Mouse (Mus musculus) MEL (cell line): ENCODE results near the gene Poln. TPM values are rescaled to one million over a fixed set of nuclear protein-coding genes. Genes with fewer than 3 reads are reported as not detected.

Source experiments
- DNase-seq: peaks from one replicate; pipeline ENCODE4 v3.0.0; 2011; ENCODE audit warnings: low read depth, low spot score
- H3K27ac ChIP-seq: 2 replicates; pipeline ENCODE4 v1.5.1; 2012; ENCODE audit warnings: low read depth, mild to moderate bottlenecking, control low read depth, low read length, moderate library complexity; ENCODE audit not compliant: control insufficient read depth
- H3K27me3 ChIP-seq, 2 experiments: fragments of 150-350 bp in 1 of 2; sonication (generic) in 1 of 2; 2 replicates each; pipeline ENCODE4 v1.6.1; 2012; ENCODE audit warnings: low read length in 2 of 2, mild to moderate bottlenecking in 2 of 2, improper control_type of control experiment in 1 of 2, moderate library complexity in 1 of 2; ENCODE audit not compliant: insufficient read depth in 2 of 2, control insufficient read depth in 1 of 2
- H3K36me3 ChIP-seq, 2 experiments: 2 replicates each; pipeline ENCODE4 v1.6.1; 2012 to 2014; ENCODE audit warnings: low read length in 2 of 2, improper control_type of control experiment in 1 of 2, inconsistent platforms in 1 of 2, mild to moderate bottlenecking in 1 of 2; ENCODE audit not compliant: insufficient read depth in 2 of 2, control insufficient read depth in 1 of 2
- H3K4me1 ChIP-seq, 2 experiments: fragments of 150-350 bp in 1 of 2; sonication (generic) in 1 of 2; 2 replicates each; pipeline ENCODE4 v1.6.1; 2012; ENCODE audit warnings: low read length in 2 of 2, improper control_type of control experiment in 1 of 2, mild to moderate bottlenecking in 1 of 2; ENCODE audit not compliant: insufficient read depth in 2 of 2, control insufficient read depth in 1 of 2
- H3K4me3 ChIP-seq, 2 experiments: fragments of 150-350 bp in 1 of 2; sonication (generic) in 1 of 2; 2 replicates each; pipeline ENCODE4 v1.5.1; 2012; ENCODE audit warnings: low read depth in 2 of 2, low read length in 2 of 2, mild to moderate bottlenecking in 2 of 2, moderate library complexity in 2 of 2, control low read depth in 1 of 2, improper control_type of control experiment in 1 of 2; ENCODE audit not compliant: control insufficient read depth in 1 of 2, insufficient read depth in 1 of 2
- H3K79me2 ChIP-seq: 2 replicates; pipeline ENCODE4 v1.6.1; 2012; ENCODE audit warnings: mild to moderate bottlenecking, low read length, moderate library complexity; ENCODE audit not compliant: control insufficient read depth, poor library complexity, insufficient read depth
- H3K9ac ChIP-seq: 2 replicates; pipeline ENCODE4 v1.6.1; 2012; ENCODE audit warnings: low read depth, mild to moderate bottlenecking, control low read depth, low read length, moderate library complexity; ENCODE audit not compliant: control insufficient read depth, poor library complexity, severe bottlenecking
- H3K9me3 ChIP-seq: fragments of 150-350 bp; sonication (generic); replicated peaks from 2 replicates; pipeline ENCODE4 v1.6.1; 2012; ENCODE audit warnings: mild to moderate bottlenecking, low read length, improper control_type of control experiment, moderate library complexity; ENCODE audit not compliant: insufficient read depth
- CHD1 ChIP-seq: IDR thresholded peaks from 2 replicates; pipeline ENCODE4 v1.6.1; 2012; ENCODE audit warnings: low read depth, mild to moderate bottlenecking, inconsistent platforms, low read length, improper control_type of control experiment
- GATA1 ChIP-seq: IDR thresholded peaks from 2 replicates; pipeline ENCODE4 v1.6.1; 2011; ENCODE audit warnings: low read depth, low read length, improper control_type of control experiment
- POLR2A ChIP-seq, 2 experiments: IDR thresholded peaks; 2 replicates each; pipeline ENCODE4 v1.6.1; 2011 to 2012; ENCODE audit warnings: low read length in 2 of 2, mild to moderate bottlenecking in 2 of 2, control low read depth in 1 of 2, improper control_type of control experiment in 1 of 2, low read depth in 1 of 2, moderate library complexity in 1 of 2; ENCODE audit not compliant: control insufficient read depth in 1 of 2, insufficient read depth in 1 of 2, poor library complexity in 1 of 2
- TBP ChIP-seq: IDR thresholded peaks from 2 replicates; pipeline ENCODE4 v1.8.0; 2011; ENCODE audit warnings: low read depth, low read length, improper control_type of control experiment
- USF2 ChIP-seq, 2 experiments: IDR thresholded peaks; 2 replicates each; pipeline ENCODE4 v1.6.1; 2011 to 2012; ENCODE audit warnings: improper control_type of control experiment in 2 of 2, low read length in 2 of 2, borderline replicate concordance in 1 of 2, inconsistent platforms in 1 of 2, low read depth in 1 of 2, mild to moderate bottlenecking in 1 of 2; ENCODE audit not compliant: insufficient read depth in 1 of 2
- polyA plus RNA-seq, 2 experiments: library from polyadenylated mRNA; stranded (reverse) in 1 of 2; unstranded in 1 of 2; fragments of >175 nt in 1 of 2; fragments of >200 nt in 1 of 2; gene quantifications; 2 replicates each; pipeline versions ENCODE4 v1.2.1 to v1.2.4; 2012; ENCODE audit warnings: low replicate concordance in 2 of 2, low read depth in 1 of 2; ENCODE audit not compliant: insufficient read length in 2 of 2, insufficient read depth in 1 of 2, missing spikeins in 1 of 2
- total RNA-seq: library from RNA; depleted of rRNA; stranded (reverse); fragments of 300-350 nt; gene quantifications from 2 replicates; pipeline ENCODE4 v1.2.3, GENCODE M21; 2012

Gene Poln
- total and polyA plus RNA-seq, 3 experiments = 0.50 to 1.0 TPM; not detected in 1

DNA sequence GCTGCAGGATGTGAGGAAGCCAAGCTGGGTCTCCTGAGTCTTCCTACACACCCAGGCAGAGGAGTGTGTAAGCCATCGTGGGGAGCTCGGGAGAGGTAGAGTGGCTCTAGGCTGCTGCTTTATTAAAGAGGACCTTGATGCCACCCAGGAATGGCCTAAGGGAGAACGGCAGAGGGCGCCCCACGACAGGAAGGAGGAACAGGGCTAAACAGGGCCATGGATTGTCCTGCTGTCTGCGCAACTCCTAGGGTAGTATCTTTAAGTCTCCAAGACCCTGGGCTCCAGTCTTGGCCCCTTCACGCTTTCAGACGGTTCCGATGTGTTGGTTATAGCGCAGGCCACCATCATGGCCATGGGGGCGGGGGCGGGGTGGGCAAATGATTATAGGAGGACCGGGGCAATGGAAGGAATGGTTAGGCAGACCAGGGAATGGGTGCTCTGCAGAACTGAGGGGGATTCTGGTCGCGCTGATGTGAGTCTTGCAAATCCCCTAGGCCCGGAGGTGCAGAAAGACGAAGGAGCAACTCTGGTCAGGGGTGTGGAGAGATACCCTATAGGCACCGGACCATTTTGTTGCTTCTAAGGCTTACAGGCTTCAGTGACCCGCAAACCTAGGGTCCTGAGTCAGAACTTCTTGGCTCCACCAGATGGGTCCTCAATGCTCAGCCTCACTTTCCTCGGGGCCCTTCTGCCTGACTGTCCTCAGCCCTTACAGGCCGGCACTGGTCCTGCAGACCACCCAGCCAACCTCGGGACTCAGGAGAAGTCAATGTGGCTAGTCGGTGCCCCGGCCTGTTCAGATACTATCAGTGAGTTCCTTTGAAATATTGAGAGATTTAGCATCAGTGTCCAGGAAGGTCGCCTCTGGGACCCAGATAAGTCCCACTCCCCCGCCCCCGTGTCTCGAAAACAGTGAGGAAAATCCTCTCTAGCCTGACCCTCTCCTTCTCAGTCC lies 174.3 kb downstream of the Poln start:
- TF ChIP-seq CHD1 = no peak
- TF ChIP-seq, all 39 proteins: peak for 0
- Histone ChIP-seq H3K27ac (no peak overlapping the region), H3K9me3 (no peaks in the 10 kb centered on the region), H3K36me3 (no peaks in the 10 kb centered on the region), H3K79me2 (no peaks in the 10 kb centered on the region), H3K4me1 (no peaks in the 10 kb centered on the region), H3K9ac (no peak overlapping the region), H3K4me3 (no peak overlapping the region), H3K27me3 (peaks cover 2 to 6% of the 10 kb centered on the region in 2 experiments; a peak in 3 of 4 replicates)
- no peak for DNase-seq

DNA sequence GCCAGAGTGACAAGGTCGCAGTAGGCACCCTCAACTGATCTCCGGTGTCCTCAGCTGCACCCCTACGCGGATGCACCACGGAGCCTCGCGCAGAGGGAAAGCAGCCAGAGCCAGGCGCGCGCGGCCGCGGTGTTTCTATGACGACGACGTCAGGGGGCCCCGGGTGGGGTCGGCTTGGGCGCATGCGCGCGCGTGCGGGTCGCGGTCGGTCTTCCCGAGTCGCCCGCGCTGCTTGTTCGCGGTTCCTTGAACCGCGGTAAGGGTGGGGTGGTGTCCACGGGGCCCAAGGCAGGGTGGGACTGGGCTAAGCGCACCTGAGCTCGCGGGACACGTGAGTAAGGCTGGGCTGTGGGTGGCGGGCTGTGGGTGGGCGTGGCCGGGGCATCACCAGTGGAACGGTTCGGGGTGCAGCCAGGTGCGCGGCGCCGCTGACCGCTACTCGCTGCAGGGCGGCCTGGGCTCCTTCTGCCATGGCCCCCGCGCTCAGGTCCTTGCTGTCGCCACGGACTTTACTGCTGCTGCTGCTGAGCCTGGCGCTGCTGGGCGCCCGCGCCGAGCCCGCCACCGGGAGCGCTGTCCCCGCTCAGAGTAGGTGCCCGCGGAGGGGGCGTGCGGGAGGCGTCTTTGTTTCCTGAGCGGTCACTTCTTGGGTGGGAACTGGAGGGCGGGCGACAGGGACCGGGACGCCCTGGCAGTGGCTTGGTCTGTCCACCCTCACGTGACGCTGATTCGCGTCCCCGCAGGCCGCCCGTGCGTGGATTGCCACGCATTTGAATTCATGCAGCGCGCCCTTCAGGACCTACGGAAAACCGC lies 185.7 kb downstream of the Poln start, which contains the start of gene Gm1673:
Gene Gm1673, plus strand, starts transcription at position 125 of the 813 bp plus-strand sequence.
- Histone ChIP-seq H3K9ac (no peak within 1 kb of the TSS), H3K27me3 (peaks cover 7 to 8% of the 10 kb centered on the region in 2 experiments), H3K4me1 (no peaks in the 10 kb centered on the region), H3K27ac (no peak within 1 kb of the TSS), H3K79me2 (no peaks in the 10 kb centered on the region), H3K9me3 (no peaks in the 10 kb centered on the region), H3K4me3 (no peak within 1 kb of the TSS), H3K36me3 (no peaks in the 10 kb centered on the region)
- TF ChIP-seq TBP (no peak), POLR2A (IDR thresholded peaks at IDR 0.05; ENCODE audit: control insufficient read depth in 1 of 2, insufficient read depth in 1 of 2, low read depth in 1 of 2, low read length in 2 of 2, poor library complexity in 1 of 2) (no peak)
- no peak for DNase-seq

DNA sequence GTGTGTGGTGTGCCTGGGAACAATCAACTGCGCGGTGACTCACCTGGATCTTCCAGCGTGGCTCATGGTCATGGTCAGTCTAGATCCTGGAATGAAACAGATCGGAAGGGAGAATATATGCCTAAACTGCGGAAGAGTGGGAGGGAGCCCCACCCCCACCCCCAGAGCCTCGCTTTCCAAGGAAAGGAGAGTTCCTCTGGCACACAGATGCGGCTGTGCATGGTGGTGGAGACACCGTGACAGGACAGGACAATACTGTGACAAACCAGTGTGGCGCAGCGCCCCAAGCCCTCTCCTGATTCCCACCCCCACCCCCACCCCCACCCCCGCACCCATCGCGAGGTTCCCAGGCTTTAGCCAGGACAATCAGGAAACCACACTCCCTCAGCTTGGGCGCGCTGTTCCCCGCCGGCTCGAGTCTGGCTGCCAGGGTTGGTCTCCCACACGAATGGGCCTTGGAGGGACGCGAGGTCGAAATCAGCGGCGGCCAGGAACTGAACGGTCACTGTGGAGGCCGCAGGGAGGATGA lies 186.5 kb downstream of the Poln start:
- H3K9ac ChIP-seq = no peak overlapping the region
- TF ChIP-seq GATA1 (no peak), USF2 (IDR thresholded peaks at IDR 0.05; ENCODE audit: borderline replicate concordance in 1 of 2, insufficient read depth in 1 of 2, low read depth in 1 of 2, low read length in 2 of 2) (no peak)
- DNase-seq = no peak

More for the DNA sequence above, 186.5 kb downstream of the Poln start:
- peaks cover 6 to 12% of the 10 kb centered on the region in 2 experiments for H3K27me3 ChIP-seq
- H3K9me3 ChIP-seq = no peaks in the 10 kb centered on the region
- H3K79me2 ChIP-seq = no peaks in the 10 kb centered on the region
- no peaks in the 10 kb centered on the region for H3K36me3 ChIP-seq
- H3K4me1 ChIP-seq = no peaks in the 10 kb centered on the region
- H3K4me3 ChIP-seq = no peak overlapping the region
- no peak overlapping the region for H3K27ac ChIP-seq
